Mouse (Mus musculus) bone marrow, adult 2 months (tissue): ENCODE data around the gene Cnfn.

ENCODE experiments used
- CTCF ChIP-seq: fragments of 200-500 bp; IDR thresholded peaks from 2 replicates; pipeline ENCODE4 v1.5.1; 2011; ENCODE audit warnings: low read length, control low read depth; ENCODE audit not compliant: control insufficient read depth, insufficient read depth
- POLR2A ChIP-seq: fragments of 200-500 bp; IDR thresholded peaks from 2 replicates; pipeline ENCODE4 v1.6.1; 2011; ENCODE audit warnings: low read depth, mild to moderate bottlenecking, control low read depth, low read length, borderline replicate concordance; ENCODE audit not compliant: control insufficient read depth

GRCm38 (mm10) chr7:25358721-25359206 lies 10.8 kb downstream of the Cnfn start:
- TF ChIP-seq CTCF (no peak), POLR2A (no peak)
